In genomic region chr3:144825151-144825550, GRCm38 (mm10) we compare ENCODE assay signal across 8 mouse cellular contexts. TPM values are rescaled to one million over a fixed set of nuclear protein-coding genes. Genes with fewer than 3 reads are reported as not detected.
DNase-seq lines count a peak whose midpoint lies in the region; ATAC-seq lines count a peak whose summit lies in the region.

No protein-coding gene starts in this region.

- H3K9ac ChIP-seq in liver, embryonic 12.5 days: no peak overlapping the region
- H3K9ac ChIP-seq in midbrain, embryonic 16.5 days (ENCODE audit: low read depth, low read length): no peak overlapping the region

- H3K27me3 ChIP-seq in liver, embryonic 12.5 days (replicated peaks): no peaks in the 10 kb centered on the region
- H3K27me3 ChIP-seq in midbrain, embryonic 16.5 days (ENCODE audit: control insufficient read depth, insufficient read depth, low read depth, low read length): no peaks in the 10 kb centered on the region

- ATAC-seq in liver, embryonic 12.5 days: no peak
- ATAC-seq in midbrain, embryonic 16.5 days: peak; percentile 84

- H3K4me3 ChIP-seq in liver, embryonic 12.5 days: no peak overlapping the region
- H3K4me3 ChIP-seq in midbrain, embryonic 16.5 days (ENCODE audit: low read depth, low read length): no peak overlapping the region

- no peaks in the 10 kb centered on the region for H3K4me1 ChIP-seq in liver, embryonic 12.5 days
- H3K4me1 ChIP-seq in midbrain, embryonic 16.5 days (ENCODE audit: control insufficient read depth, insufficient read depth, low read length): no peaks in the 10 kb centered on the region

- no peaks in the 10 kb centered on the region for H3K9me3 ChIP-seq in liver, embryonic 12.5 days (replicated peaks)
- H3K9me3 ChIP-seq in midbrain, embryonic 16.5 days (replicated peaks; ENCODE audit: control insufficient read depth, low read length, poor library complexity, severe bottlenecking): no peaks in the 10 kb centered on the region

- DNase-seq in liver: peak; percentile 75
- DNase-seq in embryo, embryonic 10 days (ENCODE audit: low spot score): peak; percentile 90
- peak; percentile 65 for DNase-seq in gastrocnemius, postnatal 14 days
- DNase-seq in kidney, adult 11 months: peak; percentile 48
- peak; percentile 84 to 91 for DNase-seq in left cerebral cortex, postnatal 25 days (ENCODE audit: low spot score in 2 of 2)
- DNase-seq in spleen, postnatal 36 days (ENCODE audit: low spot score in 2 of 2): peak; percentile 15 to 39

- H3K36me3 ChIP-seq in liver, embryonic 12.5 days: no peaks in the 10 kb centered on the region
- H3K36me3 ChIP-seq in midbrain, embryonic 16.5 days (ENCODE audit: control insufficient read depth, insufficient read depth, low read length): no peaks in the 10 kb centered on the region

- H3K27ac ChIP-seq in liver, embryonic 12.5 days: no peak overlapping the region
- no peak overlapping the region for H3K27ac ChIP-seq in midbrain, embryonic 16.5 days (ENCODE audit: low read length)

- intact Hi-C loops in gastrocnemius, postnatal 14 days (cut with DNase I; ENCODE audit: low total_unique reads): loop anchor here (10.0 kb wide), 2 partner anchors 200 to 310 kb away; no protein-coding TSS in a partner anchor
- intact Hi-C loops in left cerebral cortex, postnatal 25 days (cut with DNase I): loop anchor here (10.0 kb wide), 2 partner anchors 200 to 300 kb away; no protein-coding TSS in a partner anchor

- H3K4me2 ChIP-seq in liver, embryonic 12.5 days: no peak overlapping the region
- no peak overlapping the region for H3K4me2 ChIP-seq in midbrain, embryonic 16.5 days (ENCODE audit: low read length)

- WGBS in liver, embryonic 12.5 days (ENCODE audit: insufficient replicate concordance): 16% methylated on average over 10 of the region's 10 CpGs
- WGBS in midbrain, embryonic 16.5 days: 15% methylated on average over 10 of the region's 10 CpGs

RNA-seq across cellular contexts. Expression of gene Clca3a2, which starts 5.9 kb away (rescaled TPM):
- not detected in 2 replicates for polyA plus RNA-seq in liver, embryonic 12.5 days (2016; fragmentation: Nextera tagmentation; extraction: Ambion mirVana)
- not detected for total RNA-seq in gastrocnemius, postnatal 14 days (2021)
- under 1 TPM; 0.30 to 0.62 TPM for total RNA-seq in left cerebral cortex, postnatal 25 days (2021)
- not detected in 2 replicates for polyA plus RNA-seq in midbrain, embryonic 16.5 days (2015; fragmentation: Nextera tagmentation; extraction: Ambion mirVana)

RNA-seq across cellular contexts. Expression of gene Clca3b, which starts 24.0 kb away (rescaled TPM):
- polyA plus RNA-seq in liver, embryonic 12.5 days (2016; fragmentation: Nextera tagmentation; extraction: Ambion mirVana): not detected in 2 replicates
- total RNA-seq in gastrocnemius, postnatal 14 days (2021): not detected
- total RNA-seq in left cerebral cortex, postnatal 25 days (2021): not detected
- not detected in 2 replicates for polyA plus RNA-seq in midbrain, embryonic 16.5 days (2015; fragmentation: Nextera tagmentation; extraction: Ambion mirVana)

Comparison
In these comparisons a context has a peak if more than half of its experiments do, and no peak if none do; other contexts are left out.
1. DNase-seq: peak in every context shown above with its lines; median percentile 90 in embryo, embryonic 10 days; 88 in left cerebral cortex, postnatal 25 days; 75 in liver; 65 in gastrocnemius, postnatal 14 days; 48 in kidney, adult 11 months; 27 in spleen, postnatal 36 days.